Mouse (Mus musculus) forebrain, postnatal 0 days (tissue): Measurements from ENCODE around the gene Cpne5. TPM values are rescaled to one million over a fixed set of nuclear protein-coding genes. Genes with fewer than 3 reads are reported as not detected.

Source experiments
- ATAC-seq: fragments of 200-750 bp; cut with Nextera tagmentation; 2 replicates; pipeline ENCODE4 v1.8.0; 2017; ENCODE audit warnings: mild to moderate bottlenecking, moderate library complexity
- DNase-seq: peaks from one replicate; pipeline ENCODE4 v3.0.0-alpha.2; 2015
- H3K27ac ChIP-seq: fragments of 300-500 bp; sonication (generic); 2 replicates; pipeline ENCODE4 v1.5.1; 2014; ENCODE audit warnings: low read depth, mild to moderate bottlenecking, antibody characterized with exemption, low read length, moderate library complexity, mixed read lengths
- H3K27me3 ChIP-seq: fragments of 300-500 bp; sonication (generic); 2 replicates; pipeline ENCODE4 v1.6.1; 2014; ENCODE audit warnings: mild to moderate bottlenecking, low read length, mixed read lengths; ENCODE audit not compliant: insufficient read depth
- H3K36me3 ChIP-seq: fragments of 300-500 bp; sonication (generic); 2 replicates; pipeline ENCODE4 v1.6.1; 2014; ENCODE audit warnings: mild to moderate bottlenecking, moderate library complexity; ENCODE audit not compliant: insufficient read depth
- H3K4me1 ChIP-seq: fragments of 300-500 bp; sonication (generic); 2 replicates; pipeline ENCODE4 v1.6.1; 2014; ENCODE audit warnings: antibody characterized with exemption; ENCODE audit not compliant: insufficient read depth
- H3K4me2 ChIP-seq: fragments of 300-500 bp; sonication (generic); 2 replicates; pipeline ENCODE4 v1.6.1; 2014; ENCODE audit warnings: low read depth, mild to moderate bottlenecking, moderate library complexity
- H3K4me3 ChIP-seq: fragments of 300-500 bp; sonication (generic); 2 replicates; pipeline ENCODE4 v1.5.1; 2014; ENCODE audit warnings: low read depth, low read length, mixed read lengths
- H3K9ac ChIP-seq: fragments of 300-500 bp; sonication (generic); 2 replicates; pipeline ENCODE4 v1.6.1; 2014; ENCODE audit warnings: mild to moderate bottlenecking
- H3K9me3 ChIP-seq: fragments of 300-500 bp; sonication (generic); 2 replicates; pipeline ENCODE4 v1.6.1; 2016; ENCODE audit warnings: low read length
- CTCF ChIP-seq: sonication (generic); IDR thresholded peaks from 2 replicates; pipeline ENCODE4 v1.5.1; 2016; ENCODE audit warnings: antibody characterized with exemption, control low read depth, low read depth
- WGBS: fragments of 180-500 bp; shearing (Covaris S2); extraction: QIAGEN DNeasy Blood & Tissue Kit; methylation state at CpG from one replicate; pipeline ENCODE4 v1.1.7; 2014; 5-methylcytosine and 5-hydroxymethylcytosine counted together
- polyA plus RNA-seq: library from polyadenylated mRNA; unstranded; fragments of >200 nt; fragmentation: Nextera tagmentation; extraction: Ambion mirVana; gene quantifications from 2 replicates; pipeline ENCODE4 v1.2.1, GENCODE M21; 2015
- total RNA-seq: library from RNA; depleted of rRNA; stranded (reverse); fragments of >200 nt; gene quantifications from 2 replicates; pipeline ENCODE4 v1.2.3, GENCODE M21; 2014; rRNA removed

Cpne5 gene
- total RNA-seq (46.2 and 60.0 TPM in 2 replicates), polyA plus RNA-seq (48.6 and 61.6 TPM in 2 replicates)

DNA sequence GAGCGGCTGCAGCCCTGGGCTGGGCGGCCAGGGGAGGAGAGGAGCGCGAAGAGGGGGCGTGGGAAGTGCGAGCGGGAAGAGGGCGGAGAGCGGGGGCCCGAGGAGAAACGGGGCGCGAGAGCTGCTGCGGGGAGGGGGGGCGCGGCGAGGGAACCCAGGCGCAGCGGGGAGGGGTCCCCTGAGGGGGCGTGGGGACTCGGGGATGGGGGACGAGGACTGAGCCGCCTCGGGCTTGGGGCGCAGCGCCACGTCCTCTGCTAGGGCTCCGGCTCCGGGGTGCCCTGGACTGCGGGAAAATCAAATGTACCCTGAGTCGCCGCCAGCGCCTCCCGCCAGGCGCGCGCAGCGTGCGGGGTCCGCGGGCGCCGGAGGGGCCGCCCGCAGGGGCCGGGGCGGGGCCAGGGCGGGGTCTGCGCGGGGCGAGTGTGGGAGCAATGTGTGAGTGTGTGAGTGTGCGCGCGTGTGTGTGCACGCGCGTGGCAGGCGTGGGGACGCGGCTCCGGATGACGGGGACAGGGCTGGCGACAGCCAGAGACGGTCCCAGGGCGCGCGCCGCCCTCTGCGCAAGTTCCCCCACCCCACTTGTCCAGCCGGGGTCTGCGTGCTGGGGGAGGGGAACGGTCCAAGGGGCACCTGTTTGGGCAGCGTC lies at the start of gene Cpne5:
Gene Cpne5 (minus strand): TSS at position 396 of the 649 bp plus-strand sequence.
- DNase-seq (peak; percentile 63), ATAC-seq (peak; percentile 81)
- peaks cover 13% of the 10 kb centered on the region for H3K4me1 ChIP-seq
- H3K4me3 ChIP-seq, result peak within 1 kb of the TSS; percentile 70
- TF ChIP-seq CTCF, result no peak
- no peaks in the 10 kb centered on the region for H3K27me3 ChIP-seq
- H3K27ac ChIP-seq, result peak within 1 kb of the TSS; percentile 45
- H3K4me2 ChIP-seq, result peak within 1 kb of the TSS; percentile 93
- peak within 1 kb of the TSS; percentile 67 for H3K9ac ChIP-seq
- no peaks in the 10 kb centered on the region for H3K9me3 ChIP-seq
- no peaks in the 10 kb centered on the region for H3K36me3 ChIP-seq
- WGBS, result under 1% methylated on average over 48 of the region's 73 CpGs

DNA sequence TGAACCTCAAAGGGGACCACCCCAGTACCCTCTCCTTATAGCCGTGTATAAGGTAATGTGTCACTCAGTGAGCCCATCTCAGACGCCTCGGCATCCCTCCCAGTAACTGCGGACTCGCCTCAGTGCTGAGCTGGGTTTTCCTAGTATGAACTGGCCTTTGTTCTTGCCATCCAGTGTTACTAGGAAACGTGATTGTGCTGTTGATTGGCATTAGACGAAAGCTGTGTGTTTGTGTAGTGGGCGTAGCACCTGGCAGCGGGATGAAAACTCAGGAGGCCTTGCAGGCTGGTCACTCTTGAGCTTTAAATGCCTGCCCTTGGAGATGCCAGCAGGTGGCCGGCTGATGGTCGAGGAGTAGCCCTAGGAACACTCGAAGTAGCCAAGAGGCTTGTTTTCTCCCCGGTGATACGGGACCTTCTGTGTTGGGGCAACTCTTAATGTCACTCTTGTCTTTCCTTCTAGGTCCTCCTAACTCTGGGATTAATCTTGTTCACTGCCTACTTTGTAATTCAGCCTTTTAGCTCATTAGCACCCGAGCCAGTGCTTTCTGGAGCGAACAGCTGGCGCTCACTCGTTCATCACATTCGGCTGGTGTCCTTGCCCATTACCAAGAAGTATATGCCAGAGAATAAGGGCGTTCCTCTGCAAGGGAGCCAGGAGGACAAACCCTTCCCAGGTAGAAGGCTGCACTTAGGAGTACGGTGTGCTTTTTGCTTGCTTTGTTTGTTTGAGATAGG lies 44.4 kb upstream of the Cpne5 start:
- ATAC-seq (peak; percentile 82), DNase-seq (peak; percentile 45)
- H3K9me3 ChIP-seq, result no peaks in the 10 kb centered on the region
- H3K4me1 ChIP-seq, result no peaks in the 10 kb centered on the region
- H3K4me3 ChIP-seq, result no peak overlapping the region
- TF ChIP-seq CTCF, result no peak
- no peak overlapping the region for H3K4me2 ChIP-seq
- H3K27me3 ChIP-seq, result no peaks in the 10 kb centered on the region
- peaks cover 42% of the 10 kb centered on the region for H3K36me3 ChIP-seq
- 20% methylated on average over 21 of the region's 21 CpGs for WGBS
- 0 out of 2 replicates have a peak overlapping the region, but pooled peaks have one; percentile 10 for H3K27ac ChIP-seq
- H3K9ac ChIP-seq, result no peak overlapping the region

DNA sequence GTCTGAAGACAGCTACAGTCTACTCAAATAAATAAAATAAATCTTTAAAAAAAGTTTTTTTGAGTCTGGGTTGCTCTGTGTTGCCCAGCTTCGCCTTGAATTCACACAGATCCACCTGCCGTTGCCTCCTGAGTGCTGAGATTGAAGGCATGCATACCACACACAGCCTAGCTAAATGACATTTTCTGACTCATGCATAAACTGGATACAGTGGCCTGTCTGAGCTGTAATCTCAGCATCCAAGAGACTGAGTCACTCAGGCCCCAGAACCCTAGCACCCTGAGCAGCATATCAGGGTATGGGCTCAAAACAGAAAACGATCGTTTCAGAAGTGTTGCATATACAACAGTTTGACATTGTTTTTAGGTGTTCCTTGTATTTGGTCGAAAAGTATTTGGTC lies 43.6 kb upstream of the Cpne5 start:
- no peaks in the 10 kb centered on the region for H3K9me3 ChIP-seq
- WGBS, result 64% methylated on average over 5 of the region's 5 CpGs
- no peak for TF ChIP-seq CTCF
- H3K4me2 ChIP-seq, result no peak overlapping the region
- no peaks in the 10 kb centered on the region for H3K27me3 ChIP-seq
- no peak overlapping the region for H3K4me3 ChIP-seq
- ATAC-seq (no peak), DNase-seq (no peak)
- peaks cover 40% of the 10 kb centered on the region for H3K36me3 ChIP-seq
- no peaks in the 10 kb centered on the region for H3K4me1 ChIP-seq
- H3K9ac ChIP-seq, result no peak overlapping the region
- no peak overlapping the region for H3K27ac ChIP-seq

GRCm38 (mm10) chr17:29280422-29280821 lies 42.5 kb upstream of the Cpne5 start:
- TF ChIP-seq CTCF, result no peak
- WGBS, result 92% methylated on average over 5 of the region's 5 CpGs
- H3K27ac ChIP-seq, result no peak overlapping the region
- H3K27me3 ChIP-seq, result no peaks in the 10 kb centered on the region
- H3K4me1 ChIP-seq, result no peaks in the 10 kb centered on the region
- DNase-seq (no peak), ATAC-seq (no peak)
- H3K36me3 ChIP-seq, result peaks cover 38% of the 10 kb centered on the region; the same call in 1 of the 2 replicates
- H3K4me3 ChIP-seq, result no peak overlapping the region
- no peaks in the 10 kb centered on the region for H3K9me3 ChIP-seq
- no peak overlapping the region for H3K4me2 ChIP-seq
- H3K9ac ChIP-seq, result no peak overlapping the region

- Histone ChIP-seq H3K4me3 (no peak overlapping the region), H3K27ac (no peak overlapping the region), H3K4me1 (peaks cover 9% of the 10 kb centered on the region), H3K36me3 (peaks cover 4% of the 10 kb centered on the region; the same call in 1 of the 2 replicates), H3K9ac (no peak overlapping the region), H3K27me3 (no peaks in the 10 kb centered on the region), H3K4me2 (no peak overlapping the region), H3K9me3 (no peaks in the 10 kb centered on the region)
- no peak for TF ChIP-seq CTCF
- ATAC-seq (no peak), DNase-seq (no peak)
- WGBS, result 88% methylated on average over 11 of the region's 11 CpGs
These were observed 35.9 kb upstream of the Cpne5 start for GRCm38 (mm10) chr17:29273889-29274288.

DNA sequence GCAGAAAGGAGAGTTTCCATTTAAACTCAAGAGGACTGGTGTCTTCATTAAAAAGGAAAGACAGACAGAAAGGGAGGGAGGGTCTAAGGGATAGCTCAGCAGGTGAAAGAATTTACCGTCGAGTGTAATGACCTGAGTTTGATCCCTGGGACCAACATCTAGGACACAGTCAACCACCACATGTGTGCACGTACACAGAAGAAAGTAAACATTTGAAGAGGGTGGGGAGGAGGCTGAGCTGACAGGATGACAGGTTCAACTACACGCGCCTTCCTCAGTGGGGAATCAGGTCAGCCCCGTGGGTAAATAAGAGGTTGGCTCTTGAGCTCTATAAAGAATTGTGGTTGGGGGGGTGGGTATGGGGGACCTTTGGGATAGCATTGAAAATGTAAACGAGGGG lies 35.2 kb upstream of the Cpne5 start:
- Histone ChIP-seq H3K27me3 (no peaks in the 10 kb centered on the region), H3K4me2 (no peak overlapping the region), H3K36me3 (peaks cover 1% of the 10 kb centered on the region; the same call in 1 of the 2 replicates), H3K9me3 (no peaks in the 10 kb centered on the region), H3K4me3 (no peak overlapping the region), H3K27ac (no peak overlapping the region), H3K4me1 (peaks cover 11% of the 10 kb centered on the region), H3K9ac (no peak overlapping the region)
- no peak for DNase-seq
- ATAC-seq, result no peak
- 87% methylated on average over 7 of the region's 7 CpGs for WGBS
- no peak for TF ChIP-seq CTCF

DNA sequence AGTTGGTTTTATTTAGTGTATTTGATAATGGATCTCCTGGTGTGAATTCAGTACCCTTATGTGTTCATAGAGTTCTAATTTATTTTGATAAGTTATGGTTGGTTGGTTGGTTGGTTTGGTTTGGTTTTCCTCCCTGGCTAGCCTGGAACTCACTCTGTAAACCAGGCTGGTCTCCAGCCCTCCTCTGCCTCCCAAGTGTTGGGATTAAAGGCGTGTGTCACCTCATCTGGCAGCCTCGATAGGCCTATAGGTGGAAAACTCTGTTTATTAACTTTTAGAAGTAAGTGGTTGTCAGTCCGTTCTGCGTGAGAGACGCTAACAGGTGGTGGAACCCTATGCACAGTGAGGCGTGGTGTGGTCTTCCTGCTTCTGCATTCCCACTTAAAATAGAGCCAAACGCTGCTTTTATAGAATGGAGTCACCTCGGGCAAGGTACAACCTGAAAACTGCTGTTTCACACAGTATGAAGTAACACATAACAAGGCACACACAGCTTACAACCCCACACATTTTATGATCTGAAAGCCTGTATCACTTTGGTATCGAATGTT lies 32.3 kb upstream of the Cpne5 start:
- DNase-seq (no peak), ATAC-seq (no peak)
- H3K27me3 ChIP-seq, result no peaks in the 10 kb centered on the region
- peaks cover 13% of the 10 kb centered on the region for H3K4me1 ChIP-seq
- no peak overlapping the region for H3K27ac ChIP-seq
- H3K36me3 ChIP-seq, result no peaks in the 10 kb centered on the region
- H3K9ac ChIP-seq, result no peak overlapping the region
- H3K4me3 ChIP-seq, result no peak overlapping the region
- TF ChIP-seq CTCF, result no peak
- H3K9me3 ChIP-seq, result no peaks in the 10 kb centered on the region
- peak overlapping the region; percentile 72 for H3K4me2 ChIP-seq
- WGBS, result 93% methylated on average over 9 of the region's 9 CpGs
